Mouse (Mus musculus): ENCODE measurements around the gene Ngfr.

- no peak for TF ChIP-seq CTCF (IDR thresholded peaks at IDR 0.05; ENCODE audit: borderline replicate concordance, extremely low read depth, insufficient read depth, insufficient read length)
- no peak for TF ChIP-seq POLR2A (IDR thresholded peaks at IDR 0.05; ENCODE audit: borderline replicate concordance, extremely low read depth, insufficient read depth, insufficient read length, poor library complexity, severe bottlenecking)
Measured at GRCm38 (mm10) chr11:95630558-95630957, 43.0 kb upstream of the Ngfr start.
